Mouse (Mus musculus): ENCODE results near the gene Arpc2. TPM values are rescaled to one million over a fixed set of nuclear protein-coding genes. Genes with fewer than 3 reads are reported as not detected.

Gene Arpc2
- polyA plus RNA-seq, 1 experiment from 2014 or later: 406 TPM

DNA sequence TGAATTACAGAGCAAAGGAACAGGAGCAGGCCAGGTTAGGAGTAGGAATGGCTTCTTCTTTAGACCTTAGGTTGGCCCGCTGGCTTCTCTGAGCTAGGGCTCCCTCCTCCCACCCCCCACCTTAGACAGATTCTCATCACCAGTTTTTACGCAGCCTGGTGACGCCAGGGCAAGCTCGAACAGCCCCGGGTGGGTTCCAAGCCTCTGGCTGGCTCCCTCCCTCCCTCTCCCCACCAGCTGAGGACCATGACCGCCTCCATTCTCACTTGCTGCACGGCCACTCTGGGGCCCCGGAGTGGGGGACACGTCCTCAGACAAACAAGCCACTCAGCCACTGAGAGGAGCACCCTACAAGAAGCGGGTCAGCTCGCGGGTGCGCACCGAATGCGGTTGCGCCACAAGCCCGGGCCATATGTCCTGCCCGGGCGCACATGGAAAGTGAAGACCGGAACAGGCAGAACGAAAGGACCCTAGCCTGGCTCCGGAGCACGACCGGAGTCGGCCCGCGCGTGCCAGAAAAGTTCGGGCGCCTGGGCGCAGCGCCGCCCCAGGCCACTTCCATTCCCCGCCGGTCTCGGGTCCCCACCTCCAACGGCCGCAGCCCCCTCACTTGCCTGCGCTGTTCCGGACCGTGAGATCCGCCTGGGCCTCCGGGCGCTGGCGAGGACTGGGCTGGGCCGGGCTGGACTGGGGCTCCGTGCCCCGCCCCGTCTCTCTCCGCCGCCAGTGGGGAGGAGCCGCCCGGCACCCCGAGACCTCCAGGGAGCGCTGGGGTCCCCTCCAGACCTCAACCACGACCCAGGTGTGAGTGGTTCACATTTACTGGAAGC lies 67.8 kb downstream of the Arpc2 start:
- Histone ChIP-seq H3K27me3 (ENCODE audit: control insufficient read depth, insufficient read depth, low read length) (no peaks in the 10 kb centered on the region), H3K4me3 (ENCODE audit: low read depth, low read length) (peak overlapping the region; percentile 71), H3K36me3 (ENCODE audit: control insufficient read depth, insufficient read depth, low read length) (no peaks in the 10 kb centered on the region), H3K4me2 (replicated peaks; ENCODE audit: low read depth, low read length) (peak overlapping the region; percentile 70), H3K9me3 (ENCODE audit: control insufficient read depth, low read depth, low read length) (no peaks in the 10 kb centered on the region), H3K4me1 (ENCODE audit: control insufficient read depth, insufficient read depth, low read length) (peaks cover 14% of the 10 kb centered on the region; the same call in 1 of the 2 replicates), H3K9ac (replicated peaks; ENCODE audit: low read depth, low read length) (peak overlapping the region; percentile 88), H3K27ac (ENCODE audit: low read length) (peak overlapping the region; percentile 91)
- peak; percentile 80 for ATAC-seq (ENCODE audit: insufficient number of reproducible peaks, insufficient read depth, low FRiP score, low read depth)
- WGBS: under 1% methylated on average over 55 of the region's 56 CpGs

DNA sequence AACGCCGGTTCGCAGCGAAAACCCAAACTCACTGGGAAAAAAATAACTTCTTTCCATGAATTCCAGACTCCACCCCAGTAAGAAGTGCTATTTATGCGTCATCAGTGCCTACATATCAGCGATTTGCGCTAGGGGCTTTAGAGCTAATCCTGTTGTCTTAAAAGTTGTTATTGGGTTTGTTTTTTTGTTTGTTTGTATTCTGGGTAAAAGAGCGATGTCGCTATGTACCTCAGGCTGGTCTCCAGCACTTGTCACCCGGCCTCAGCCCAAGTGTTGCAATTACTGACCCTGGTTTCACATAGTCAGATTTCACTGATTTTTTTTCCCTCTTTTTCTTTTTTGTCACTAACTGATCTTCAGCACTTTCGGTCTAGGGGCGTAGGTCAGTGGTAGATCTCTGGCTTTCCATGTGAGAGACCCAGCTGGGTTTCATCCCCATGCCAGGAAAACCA lies 68.5 kb downstream of the Arpc2 start:
- peak overlapping the region; percentile 88 for H3K9ac ChIP-seq (replicated peaks; ENCODE audit: low read depth, low read length)
- peaks cover 9% of the 10 kb centered on the region; the same call in 1 of the 2 replicates for H3K4me1 ChIP-seq (ENCODE audit: control insufficient read depth, insufficient read depth, low read length)
- H3K4me3 ChIP-seq (ENCODE audit: low read depth, low read length): peak overlapping the region; percentile 71
- no peaks in the 10 kb centered on the region for H3K9me3 ChIP-seq (ENCODE audit: control insufficient read depth, low read depth, low read length)
- ATAC-seq (ENCODE audit: insufficient number of reproducible peaks, insufficient read depth, low FRiP score, low read depth): no peak
- H3K36me3 ChIP-seq (ENCODE audit: control insufficient read depth, insufficient read depth, low read length): no peaks in the 10 kb centered on the region
- no peaks in the 10 kb centered on the region for H3K27me3 ChIP-seq (ENCODE audit: control insufficient read depth, insufficient read depth, low read length)
- H3K4me2 ChIP-seq (replicated peaks; ENCODE audit: low read depth, low read length): peak overlapping the region; percentile 70
- peak overlapping the region; percentile 91 for H3K27ac ChIP-seq (ENCODE audit: low read length)
- WGBS: 4% methylated on average over 12 of the region's 12 CpGs

DNA sequence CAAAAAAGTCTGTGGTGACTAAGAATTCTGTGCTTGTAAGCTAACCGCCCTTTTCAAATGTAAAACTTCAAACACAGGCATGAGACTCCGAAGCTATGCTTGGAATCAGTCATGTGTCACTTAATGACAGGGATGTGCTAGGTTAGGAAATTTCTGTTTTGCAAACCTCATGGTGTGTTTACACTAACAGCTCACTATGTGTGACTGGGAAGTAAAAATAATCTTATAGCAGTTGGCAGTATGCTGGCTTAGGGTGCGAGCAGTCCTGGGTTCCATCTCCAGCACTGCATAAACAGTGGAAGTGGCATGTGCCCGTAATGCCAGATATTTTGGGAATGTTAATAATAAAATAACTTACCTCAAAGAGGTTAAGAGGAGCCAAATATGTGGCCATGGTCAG lies 69.1 kb downstream of the Arpc2 start:
- Histone ChIP-seq H3K4me1 (ENCODE audit: control insufficient read depth, insufficient read depth, low read length) (peaks cover 14% of the 10 kb centered on the region; the same call in 1 of the 2 replicates), H3K4me2 (replicated peaks; ENCODE audit: low read depth, low read length) (no peak overlapping the region), H3K4me3 (ENCODE audit: low read depth, low read length) (no peak overlapping the region), H3K27me3 (ENCODE audit: control insufficient read depth, insufficient read depth, low read length) (no peaks in the 10 kb centered on the region), H3K27ac (ENCODE audit: low read length) (no peak overlapping the region), H3K9ac (replicated peaks; ENCODE audit: low read depth, low read length) (no peak overlapping the region), H3K36me3 (ENCODE audit: control insufficient read depth, insufficient read depth, low read length) (no peaks in the 10 kb centered on the region), H3K9me3 (ENCODE audit: control insufficient read depth, low read depth, low read length) (no peaks in the 10 kb centered on the region)
- 63% methylated on average over 4 of the region's 4 CpGs for WGBS
- no peak for ATAC-seq (ENCODE audit: insufficient number of reproducible peaks, insufficient read depth, low FRiP score, low read depth)

DNA sequence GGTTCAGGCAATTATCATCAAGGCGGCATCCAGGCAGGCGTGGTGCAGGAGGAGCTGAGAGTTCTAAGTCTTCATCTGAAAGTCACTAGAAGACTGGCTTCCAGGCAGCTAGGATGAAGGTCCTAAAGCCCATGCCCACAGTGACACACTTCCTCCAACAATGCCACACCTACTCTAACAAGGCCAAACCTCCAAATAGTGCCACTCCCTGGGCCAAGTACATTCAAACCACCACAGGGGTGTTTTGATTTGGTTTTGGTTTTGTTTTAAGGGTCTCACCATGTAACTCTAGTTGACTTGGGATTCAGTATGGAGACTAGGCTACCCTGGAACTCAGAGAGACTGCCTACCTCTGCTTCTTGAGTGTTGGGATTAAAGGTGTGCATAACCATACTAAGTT lies 69.6 kb downstream of the Arpc2 start, which contains the start of gene Tmbim1:
Tmbim1 (minus strand) TSS at position 101 of the 400 bp plus-strand sequence.
- no peak within 1 kb of the TSS for H3K9ac ChIP-seq (replicated peaks; ENCODE audit: low read depth, low read length)
- no peaks in the 10 kb centered on the region for H3K36me3 ChIP-seq (ENCODE audit: control insufficient read depth, insufficient read depth, low read length)

DNA sequence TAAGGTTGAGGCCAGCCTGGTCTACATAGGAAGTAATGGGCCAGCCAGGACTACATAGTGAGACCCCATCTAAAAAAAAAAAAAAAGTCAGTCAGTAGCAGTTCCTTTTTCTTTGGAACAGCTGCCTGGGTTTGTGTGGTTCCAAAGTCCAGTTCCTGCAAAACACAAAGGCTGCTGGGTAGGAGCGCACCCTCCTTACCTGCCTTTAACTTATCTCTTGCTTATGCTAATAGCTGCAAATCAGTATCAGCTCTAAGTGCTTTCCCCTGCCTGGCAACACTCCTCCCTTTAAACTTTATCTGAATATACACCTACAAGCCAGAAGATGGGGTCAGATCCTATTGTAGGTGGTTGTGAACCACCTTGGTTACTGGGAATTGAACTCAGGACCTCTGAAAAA lies 71.3 kb downstream of the Arpc2 start:
- H3K4me2 ChIP-seq (replicated peaks; ENCODE audit: low read depth, low read length): no peak overlapping the region
- no peaks in the 10 kb centered on the region for H3K9me3 ChIP-seq (ENCODE audit: control insufficient read depth, low read depth, low read length)
- no peaks in the 10 kb centered on the region for H3K27me3 ChIP-seq (ENCODE audit: control insufficient read depth, insufficient read depth, low read length)
- peak; percentile 57; the same call in 1 of the 2 replicates for ATAC-seq (ENCODE audit: insufficient number of reproducible peaks, insufficient read depth, low FRiP score, low read depth)
- no peaks in the 10 kb centered on the region for H3K36me3 ChIP-seq (ENCODE audit: control insufficient read depth, insufficient read depth, low read length)
- no peak overlapping the region for H3K4me3 ChIP-seq (ENCODE audit: low read depth, low read length)
- H3K4me1 ChIP-seq (ENCODE audit: control insufficient read depth, insufficient read depth, low read length): peaks cover 15% of the 10 kb centered on the region; the same call in 1 of the 2 replicates
- H3K27ac ChIP-seq (ENCODE audit: low read length): no peak overlapping the region
- WGBS: 89% methylated on average over 1 of the region's 1 CpGs
- H3K9ac ChIP-seq (replicated peaks; ENCODE audit: low read depth, low read length): no peak overlapping the region

More for the DNA sequence above, 69.6 kb downstream of the Arpc2 start, which contains the start of gene Tmbim1:
- Histone ChIP-seq H3K9me3 (ENCODE audit: control insufficient read depth, low read depth, low read length) (no peaks in the 10 kb centered on the region), H3K4me3 (ENCODE audit: low read depth, low read length) (peak within 1 kb of the TSS; percentile 71), H3K27me3 (ENCODE audit: control insufficient read depth, insufficient read depth, low read length) (no peaks in the 10 kb centered on the region), H3K27ac (ENCODE audit: low read length) (peak within 1 kb of the TSS; percentile 91; the same call in 1 of the 2 replicates), H3K4me1 (ENCODE audit: control insufficient read depth, insufficient read depth, low read length) (peaks cover 15% of the 10 kb centered on the region; the same call in 1 of the 2 replicates), H3K4me2 (replicated peaks; ENCODE audit: low read depth, low read length) (peak within 1 kb of the TSS; percentile 70)
- 85% methylated on average over 2 of the region's 2 CpGs for WGBS
- no peak for ATAC-seq (ENCODE audit: insufficient number of reproducible peaks, insufficient read depth, low FRiP score, low read depth)

DNA sequence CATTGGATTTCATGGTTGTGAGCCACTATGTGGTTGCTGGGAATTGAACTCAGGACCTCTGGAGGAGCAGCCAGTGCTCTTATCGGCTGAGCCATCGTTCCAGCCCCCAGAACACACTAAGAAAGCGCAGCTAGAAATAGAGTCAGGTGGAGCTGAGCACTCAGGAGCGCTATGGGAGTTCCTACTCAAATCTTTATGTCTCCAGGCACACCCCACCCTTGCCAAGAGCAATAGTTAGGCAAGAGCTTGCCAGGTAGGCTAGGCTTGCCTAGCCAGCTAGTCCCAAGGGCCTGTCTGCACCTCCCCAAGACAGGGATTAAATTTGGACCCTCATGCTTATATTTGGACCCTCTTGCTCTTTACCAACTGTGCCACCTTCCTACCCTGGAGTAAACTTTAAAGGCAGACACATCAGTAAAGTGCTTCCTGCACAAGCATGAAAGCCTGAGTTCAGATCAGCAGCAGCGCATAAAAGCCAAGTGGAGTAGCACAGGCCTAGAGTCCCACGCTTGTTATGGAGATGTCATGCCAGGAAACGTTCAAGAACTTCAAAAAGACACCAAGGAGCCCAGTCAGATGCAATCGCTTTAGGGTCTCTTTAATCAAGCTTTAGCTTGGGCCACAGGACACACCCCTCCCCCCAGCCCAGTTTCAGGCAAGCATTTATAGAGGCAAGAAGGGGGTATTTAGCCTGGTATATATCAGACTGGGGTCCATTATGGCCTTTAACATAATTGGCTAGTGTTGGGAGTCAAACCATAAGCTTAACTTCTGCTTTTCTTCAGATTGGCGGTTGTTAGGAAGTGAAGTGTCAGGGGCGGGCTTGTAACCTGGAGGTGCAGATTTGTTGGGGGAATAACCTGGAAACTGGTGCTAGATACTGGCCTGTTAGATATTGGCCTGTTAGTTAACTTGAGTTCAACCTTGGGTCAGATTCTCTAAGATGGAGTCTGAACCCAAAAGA lies 72.4 kb downstream of the Arpc2 start:
- no peaks in the 10 kb centered on the region for H3K27me3 ChIP-seq (ENCODE audit: control insufficient read depth, insufficient read depth, low read length)

DNA sequence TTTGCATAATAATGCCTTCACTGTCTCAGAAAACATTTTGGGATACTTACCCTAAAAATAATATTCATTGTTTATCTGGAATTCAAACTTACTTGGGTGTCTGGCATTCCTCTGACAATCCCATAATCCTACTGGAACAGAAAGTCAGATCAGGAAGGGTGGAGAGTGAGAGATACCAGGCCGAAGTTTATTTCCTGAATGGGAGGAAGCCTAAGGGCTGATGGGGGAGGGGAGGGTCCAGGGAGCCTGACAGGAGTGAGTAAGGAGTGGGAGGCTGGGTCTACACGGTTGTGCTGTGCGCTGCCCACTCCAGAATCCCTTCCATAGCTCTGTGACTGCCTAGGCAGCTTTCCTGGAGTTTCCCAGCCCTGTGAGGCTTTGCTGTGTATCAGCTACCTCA lies 73.9 kb downstream of the Arpc2 start:
- no peak for ATAC-seq (ENCODE audit: insufficient number of reproducible peaks, insufficient read depth, low FRiP score, low read depth)
- H3K4me1 ChIP-seq (ENCODE audit: control insufficient read depth, insufficient read depth, low read length): peaks cover 6% of the 10 kb centered on the region; the same call in 1 of the 2 replicates
- H3K27ac ChIP-seq (ENCODE audit: low read length): peak overlapping the region; percentile 48; the same call in 1 of the 2 replicates
- no peaks in the 10 kb centered on the region for H3K27me3 ChIP-seq (ENCODE audit: control insufficient read depth, insufficient read depth, low read length)
- H3K9ac ChIP-seq (replicated peaks; ENCODE audit: low read depth, low read length): no peak overlapping the region
- WGBS: 31% methylated on average over 3 of the region's 3 CpGs
- no peaks in the 10 kb centered on the region for H3K9me3 ChIP-seq (ENCODE audit: control insufficient read depth, low read depth, low read length)
- no peak overlapping the region for H3K4me3 ChIP-seq (ENCODE audit: low read depth, low read length)
- no peaks in the 10 kb centered on the region for H3K36me3 ChIP-seq (ENCODE audit: control insufficient read depth, insufficient read depth, low read length)
- H3K4me2 ChIP-seq (replicated peaks; ENCODE audit: low read depth, low read length): no peak overlapping the region

More for the DNA sequence above, 72.4 kb downstream of the Arpc2 start:
- no peak overlapping the region for H3K9ac ChIP-seq (replicated peaks; ENCODE audit: low read depth, low read length)
- H3K4me3 ChIP-seq (ENCODE audit: low read depth, low read length): no peak overlapping the region
- no peak for ATAC-seq (ENCODE audit: insufficient number of reproducible peaks, insufficient read depth, low FRiP score, low read depth)
- H3K9me3 ChIP-seq (ENCODE audit: control insufficient read depth, low read depth, low read length): no peaks in the 10 kb centered on the region
- H3K4me1 ChIP-seq (ENCODE audit: control insufficient read depth, insufficient read depth, low read length): peaks cover 6% of the 10 kb centered on the region; the same call in 1 of the 2 replicates
- H3K4me2 ChIP-seq (replicated peaks; ENCODE audit: low read depth, low read length): no peak overlapping the region
- H3K36me3 ChIP-seq (ENCODE audit: control insufficient read depth, insufficient read depth, low read length): no peaks in the 10 kb centered on the region
- 69% methylated on average over 10 of the region's 10 CpGs for WGBS
- no peak overlapping the region; the same call in 1 of the 2 replicates for H3K27ac ChIP-seq (ENCODE audit: low read length)
